Mouse (Mus musculus) spleen, postnatal 4 days (tissue): ENCODE data around the gene Rimbp3.
"Not testable (repeated sequence)": the region's sequence is repeated elsewhere in the genome, so short reads cannot be mapped to it uniquely, and the experiment has no call there.

ENCODE experiments used
- DNase-seq, 2 experiments: peaks; one replicate each; pipeline ENCODE4 v3.0.0; 2022; ENCODE audit warnings: low spot score in 2 of 2

Rimbp3 gene

DNA sequence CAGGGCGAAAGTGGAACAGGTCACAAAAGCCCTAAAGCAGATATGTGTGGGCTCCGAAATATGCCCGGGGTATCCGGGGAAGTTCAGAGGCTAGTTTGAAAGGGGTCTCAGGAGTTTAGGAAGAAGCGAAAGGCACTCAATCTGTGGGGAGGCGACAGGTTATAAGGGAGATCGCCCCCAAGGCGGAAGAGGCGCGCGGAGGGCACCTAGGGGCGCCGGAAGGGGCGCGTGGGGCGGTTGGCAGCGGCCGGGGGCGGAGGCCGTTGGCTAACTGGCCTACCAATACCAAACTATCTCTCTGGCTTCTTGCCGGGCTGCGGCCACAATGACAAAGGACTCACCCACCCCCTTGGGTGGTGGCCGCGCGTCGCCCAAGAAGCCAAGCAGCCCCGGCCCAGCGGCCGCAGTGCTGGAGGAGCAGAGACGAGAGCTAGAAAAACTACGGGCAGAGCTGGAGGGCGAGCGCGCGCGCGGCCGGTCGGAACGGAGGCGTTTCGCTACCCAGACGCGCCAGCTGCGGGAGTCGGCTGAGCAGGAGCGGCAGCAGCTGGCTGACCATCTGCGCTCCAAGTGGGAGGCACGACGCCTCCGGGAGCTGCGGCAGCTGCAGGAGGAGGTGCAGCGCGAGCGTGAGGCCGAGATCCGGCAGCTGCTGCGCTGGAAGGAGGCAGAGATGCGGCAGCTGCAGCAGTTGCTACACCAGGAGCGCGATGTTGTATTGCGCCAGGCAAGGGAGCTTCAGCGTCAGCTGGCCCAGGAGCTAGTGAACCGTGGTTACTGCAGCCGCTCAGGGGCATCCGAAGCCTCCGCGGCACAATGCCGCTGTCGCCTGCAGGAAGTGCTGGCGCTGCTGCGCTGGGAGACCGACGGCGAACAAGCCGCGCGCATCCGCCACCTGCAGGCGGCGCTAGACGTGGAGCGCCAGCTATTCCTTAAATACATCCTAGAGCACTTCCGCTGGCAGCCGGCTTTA, at the start of gene Rimbp3:
Gene Rimbp3 (plus strand): TSS at position 215 of the 973 bp plus-strand sequence.
- DNase-seq: peak; percentile 77 to 92

DNA sequence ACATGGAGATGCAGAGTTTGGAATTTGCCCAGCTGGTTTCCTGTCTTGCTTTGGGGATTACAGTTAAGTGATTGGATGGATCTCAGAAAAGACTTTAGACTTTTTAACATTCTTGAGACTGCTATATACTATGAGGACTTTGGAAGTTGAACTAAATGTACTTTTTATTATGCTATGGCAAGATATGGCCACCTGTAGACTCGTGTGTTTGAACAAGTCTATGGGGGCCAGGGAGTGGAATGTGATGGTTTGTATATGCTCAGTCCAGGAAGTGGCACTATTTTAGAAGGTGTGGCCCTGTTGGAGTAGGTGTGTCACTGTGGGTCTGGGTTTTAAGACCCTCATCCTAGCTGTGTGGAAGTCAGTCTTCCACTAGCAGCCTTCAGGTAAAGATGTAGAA, 42.9 kb upstream of the Rimbp3 start:
- not testable (repeated sequence) for DNase-seq

DNA sequence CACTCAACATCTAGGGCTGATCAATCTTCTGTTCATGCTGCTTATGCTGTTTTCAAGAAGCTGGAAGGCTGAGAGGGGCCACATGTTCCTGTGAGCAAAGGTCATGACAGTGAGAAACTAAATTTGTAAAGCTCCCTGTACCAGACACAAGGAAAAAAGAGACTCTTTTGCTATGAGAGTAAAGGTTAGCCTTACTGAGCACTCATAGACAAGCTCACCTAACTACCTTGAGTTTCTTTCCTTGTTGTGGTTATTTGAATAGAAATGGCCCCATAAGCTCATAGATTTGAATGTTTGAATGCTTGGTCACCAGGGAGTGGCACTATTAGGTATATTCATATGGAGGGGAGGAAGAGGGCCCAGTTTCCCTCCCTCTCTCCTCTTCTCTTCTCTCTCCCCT, 41.2 kb upstream of the Rimbp3 start:
- DNase-seq: no peak

DNA sequence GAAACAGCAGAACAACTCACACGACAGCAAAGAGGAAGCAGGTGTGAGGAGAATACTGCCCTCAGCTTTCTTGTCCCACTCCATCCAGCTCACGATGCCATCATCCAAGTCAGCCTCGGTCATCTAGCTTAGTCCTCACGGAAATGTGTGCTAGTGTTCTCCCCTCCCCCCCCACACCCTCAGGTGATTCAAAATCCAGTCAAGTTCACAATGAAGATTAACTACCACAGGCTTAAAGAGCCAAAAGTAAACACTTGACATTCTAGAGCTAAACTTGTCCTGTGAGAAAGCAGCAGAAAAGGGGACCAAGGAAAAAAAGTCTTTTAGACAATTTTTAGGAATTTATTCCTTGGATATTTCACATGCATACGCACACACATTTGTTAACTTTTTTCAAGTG, 40.4 kb upstream of the Rimbp3 start:
- DNase-seq: no peak

DNA sequence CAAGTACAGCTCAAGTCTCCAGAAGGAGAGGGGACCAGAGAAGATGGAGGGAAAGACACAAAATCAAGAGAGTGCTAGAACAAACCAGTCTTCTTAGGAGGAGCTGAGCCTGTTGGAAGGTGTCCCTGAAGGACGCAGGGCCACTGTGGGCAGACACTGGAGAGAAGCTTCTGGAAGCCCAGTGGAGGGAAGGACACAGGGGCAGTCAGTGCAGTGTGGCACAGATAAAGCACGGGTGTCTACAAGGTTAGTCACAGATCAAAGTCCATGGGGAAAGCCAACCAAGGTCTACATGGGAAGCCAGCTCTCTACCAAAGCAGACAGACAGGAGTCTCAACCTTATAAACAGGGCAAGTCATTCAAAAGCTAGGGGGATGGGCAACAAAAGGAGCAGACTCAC, 32.6 kb upstream of the Rimbp3 start:
- no peak for DNase-seq

DNA sequence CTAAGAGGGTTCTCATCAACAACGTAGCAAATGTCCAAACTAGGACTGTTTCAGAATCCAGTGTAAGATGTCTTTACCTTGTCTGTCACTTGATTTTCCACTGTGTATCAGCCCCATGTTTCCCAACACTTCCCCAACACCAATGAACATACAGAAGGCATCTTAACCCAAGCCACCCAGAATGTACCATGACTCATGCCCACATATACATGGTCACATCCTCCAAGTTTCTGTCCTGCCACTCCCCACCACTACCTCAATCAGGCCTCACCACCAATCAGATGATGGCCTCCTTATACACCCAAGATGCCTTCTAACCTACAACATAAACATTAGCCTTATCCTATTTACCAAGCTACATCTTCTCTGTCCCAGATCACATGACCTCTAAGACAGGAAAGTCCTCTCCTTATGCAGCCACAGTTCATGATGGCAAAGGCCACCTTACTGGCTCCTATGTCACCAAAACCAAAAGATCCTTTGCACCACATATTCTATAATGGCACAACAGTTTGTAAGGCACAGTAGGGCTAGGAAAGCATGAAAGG, 30.7 kb upstream of the Rimbp3 start:
- DNase-seq: no peak

DNA sequence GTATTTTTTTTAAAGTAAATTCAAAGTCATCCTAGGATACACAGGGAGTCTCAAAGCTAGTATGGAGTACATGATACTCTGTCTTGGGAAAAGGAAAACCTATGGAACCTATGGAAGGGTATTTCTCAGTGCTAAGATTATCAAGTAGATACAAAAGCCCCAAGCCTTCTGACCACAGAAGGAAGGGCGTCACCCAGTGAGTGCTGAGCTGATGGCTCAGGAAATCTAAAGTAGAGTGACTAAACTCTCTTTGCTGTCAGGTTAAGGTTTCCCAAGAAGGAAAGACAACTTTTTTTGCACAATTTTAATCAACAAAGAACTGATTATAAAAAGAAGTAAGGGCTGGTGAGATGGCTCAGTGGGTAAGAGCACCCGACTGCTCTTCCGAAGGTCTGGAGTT, 28.7 kb upstream of the Rimbp3 start:
- no peak for DNase-seq

DNA sequence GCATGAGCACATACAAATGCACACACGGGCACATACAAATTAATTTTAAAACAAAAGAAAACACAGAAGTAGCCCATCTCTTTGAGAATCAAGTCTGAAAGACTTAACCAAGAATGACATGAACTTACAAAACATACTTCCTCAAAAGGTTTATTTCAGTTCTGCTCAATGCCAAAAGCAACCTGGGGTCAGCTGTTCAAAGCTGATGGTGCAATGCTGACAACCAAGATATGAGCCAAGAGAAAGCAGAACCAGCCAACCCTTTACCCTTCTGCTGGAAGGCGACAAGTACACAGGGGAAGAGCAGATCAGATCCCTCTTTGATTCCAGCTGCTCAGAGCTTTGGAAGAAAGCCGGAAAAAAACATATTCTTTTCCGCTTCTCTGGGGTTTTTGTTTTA, 27.0 kb upstream of the Rimbp3 start:
- peak in 1 of 2 experiments; percentile 38 for DNase-seq

DNA sequence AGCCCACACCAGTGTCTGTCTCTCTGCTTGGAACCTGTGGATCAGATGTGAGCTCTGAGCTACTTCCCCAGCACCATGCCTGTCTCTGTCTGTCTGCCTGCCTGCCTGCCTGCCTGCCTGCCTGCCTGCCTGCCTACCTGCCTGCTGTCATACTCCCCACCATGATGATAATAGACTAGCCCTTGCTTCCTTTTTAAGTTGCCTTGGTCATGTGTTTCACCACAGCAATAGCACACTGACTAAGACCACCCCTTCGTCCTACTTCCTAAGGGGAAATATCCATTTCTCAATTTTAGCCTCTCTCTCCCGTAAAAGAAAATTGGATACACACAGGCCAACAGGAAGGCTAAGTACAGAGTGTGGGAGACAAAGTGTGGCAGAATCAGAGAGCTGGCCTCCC, 26.3 kb upstream of the Rimbp3 start:
- no peak for DNase-seq

DNA sequence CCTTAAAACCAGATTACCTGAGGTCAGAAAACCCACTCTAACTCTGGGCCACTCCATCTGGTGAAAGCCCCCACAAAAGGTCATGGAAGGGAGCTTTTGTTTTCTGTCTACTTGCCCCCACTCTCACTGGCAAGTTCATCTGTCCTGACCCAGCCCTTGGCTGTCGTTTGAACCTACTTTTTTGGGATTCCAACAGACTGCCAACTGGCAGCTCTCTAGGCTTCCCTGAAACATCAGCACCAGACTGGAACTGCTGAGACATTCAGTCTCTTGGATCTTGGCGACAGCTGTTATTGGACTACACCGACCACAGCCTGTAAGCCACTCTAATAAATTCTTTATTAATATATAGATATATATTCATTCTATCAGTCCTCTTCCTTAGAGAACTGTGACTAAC, 25.4 kb upstream of the Rimbp3 start:
- DNase-seq: no peak

DNA sequence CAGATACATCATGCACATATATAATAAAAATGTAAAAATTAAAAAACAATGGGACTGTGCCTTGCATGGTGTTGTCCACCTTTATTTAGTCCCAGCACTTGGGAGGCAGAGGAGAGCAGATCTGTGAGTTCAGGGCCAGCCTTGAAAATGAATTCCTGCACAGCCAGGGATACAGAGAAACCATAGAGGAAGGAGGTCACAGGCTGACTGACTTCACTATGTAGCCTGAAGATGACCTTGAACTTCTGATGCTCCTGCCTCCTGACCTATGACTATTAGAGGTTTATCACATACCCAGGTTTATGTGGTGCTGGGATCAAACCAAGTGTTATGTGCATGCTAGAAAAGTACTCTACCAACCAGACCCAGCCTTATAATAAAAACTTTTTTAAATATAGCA, 22.9 kb upstream of the Rimbp3 start:
- DNase-seq: no peak

DNA sequence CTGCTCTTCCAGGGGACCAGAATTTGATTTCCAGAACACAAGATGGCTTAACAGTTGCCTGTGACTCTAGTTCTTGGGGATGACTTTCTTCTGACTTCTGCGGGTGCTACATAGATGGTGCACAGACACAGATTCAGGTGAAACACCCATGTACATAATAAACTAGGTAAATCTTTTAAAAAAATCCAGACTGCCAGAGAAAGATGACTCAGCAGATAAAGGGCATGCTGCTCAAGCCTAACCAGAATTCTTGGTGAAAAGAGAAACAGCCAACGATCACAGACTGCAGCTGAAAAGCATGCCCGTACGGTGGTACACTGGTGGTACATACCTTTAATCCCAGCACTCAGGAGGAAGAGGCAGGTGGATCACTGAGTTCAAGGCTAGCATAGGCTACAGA, 14.6 kb upstream of the Rimbp3 start:
- no peak for DNase-seq

DNA sequence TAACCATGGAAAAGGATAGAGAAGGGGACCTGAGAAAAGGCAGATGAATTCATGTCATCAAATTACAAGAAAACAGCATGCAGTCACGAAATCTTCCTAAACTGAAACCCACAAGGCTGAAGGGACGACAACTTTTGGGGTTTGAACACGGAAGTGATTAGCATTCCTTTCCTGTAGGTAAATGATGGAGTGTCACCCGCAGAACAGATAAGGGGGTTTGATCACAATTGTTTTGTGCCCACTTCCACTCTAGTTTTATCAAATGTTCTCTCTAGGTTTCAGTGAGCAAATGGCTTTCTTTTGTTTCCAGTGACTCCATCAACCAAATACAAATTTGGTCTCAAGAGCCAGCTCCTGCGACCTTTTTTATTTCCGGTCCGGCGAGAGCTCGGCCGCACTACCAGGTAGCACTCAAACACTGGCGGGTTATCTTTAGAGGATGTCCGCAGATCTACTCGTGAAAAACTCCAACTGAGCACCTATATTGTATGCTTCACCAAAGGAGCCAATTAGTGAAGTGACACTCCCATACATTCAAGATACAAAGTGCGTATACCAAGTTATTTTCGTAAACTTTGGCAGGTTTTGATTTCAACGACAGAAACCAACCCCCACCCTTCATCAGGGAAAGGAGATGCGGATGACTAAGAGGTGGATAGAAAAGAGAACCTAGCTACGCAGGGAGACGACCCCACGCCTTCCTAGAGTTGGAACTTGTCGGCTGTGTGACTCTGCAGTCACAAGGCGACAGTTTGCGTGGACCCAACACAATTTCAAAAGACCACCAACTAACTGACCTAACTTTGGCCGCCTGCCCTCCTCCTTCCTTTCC, 8.1 kb upstream of the Rimbp3 start:
- no peak for DNase-seq

DNA sequence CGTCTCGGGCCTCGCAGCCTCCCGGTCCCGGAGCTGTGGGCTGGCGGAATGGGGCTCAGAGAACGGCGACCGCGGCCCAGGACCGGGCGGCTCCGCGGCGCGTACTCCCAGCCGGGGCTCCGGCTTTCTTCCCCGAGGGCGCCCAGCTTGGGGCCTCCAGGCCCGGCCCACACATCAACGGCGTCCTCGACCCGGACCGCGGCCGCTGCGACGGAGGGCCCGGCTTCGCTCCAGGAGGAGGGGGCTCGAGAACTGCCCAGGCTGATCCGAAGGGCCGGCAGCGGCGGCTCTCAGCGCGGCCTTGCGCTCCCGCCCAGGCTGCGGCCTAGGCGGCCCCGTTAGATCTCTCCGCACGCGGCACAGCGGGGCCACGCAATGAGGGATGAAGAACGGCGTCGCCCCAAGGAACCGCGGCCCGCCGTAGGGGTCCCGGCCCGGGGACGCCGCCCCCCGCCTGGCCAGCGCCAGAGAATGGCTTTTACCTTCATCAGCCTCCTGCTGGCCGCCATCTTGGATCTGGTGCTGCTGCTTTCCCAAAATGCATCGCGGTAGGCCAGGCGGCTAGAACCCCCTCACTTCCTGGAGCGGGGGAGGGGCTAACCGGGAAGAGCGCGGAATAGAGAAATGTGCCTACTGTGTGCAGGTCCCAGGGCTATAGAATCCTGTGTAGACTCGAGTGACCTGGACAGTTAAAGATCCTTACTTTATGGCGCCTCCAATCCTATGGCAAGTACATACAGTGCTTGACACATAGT, 7.3 kb upstream of the Rimbp3 start:
- peak; percentile 83 to 89 for DNase-seq

DNA sequence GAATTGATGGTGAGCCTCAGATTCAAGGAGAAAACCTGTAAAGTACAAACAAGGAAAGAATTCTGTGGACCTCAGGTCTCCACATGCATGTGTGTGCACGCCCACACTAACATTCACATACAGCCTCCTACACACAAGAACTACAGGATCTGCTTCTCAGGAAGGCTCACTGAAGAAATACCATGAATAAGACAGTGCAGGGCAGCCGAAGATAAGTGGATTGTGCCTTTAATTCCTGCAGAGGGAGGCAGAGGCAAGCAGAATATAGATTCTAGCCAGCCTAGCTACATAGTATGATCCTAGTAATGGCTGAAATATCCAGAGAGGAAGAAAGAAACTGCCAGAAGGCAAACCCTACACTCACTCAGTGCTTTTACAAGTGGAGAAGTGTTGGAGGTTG, 6.4 kb upstream of the Rimbp3 start:
- DNase-seq: no peak

DNA sequence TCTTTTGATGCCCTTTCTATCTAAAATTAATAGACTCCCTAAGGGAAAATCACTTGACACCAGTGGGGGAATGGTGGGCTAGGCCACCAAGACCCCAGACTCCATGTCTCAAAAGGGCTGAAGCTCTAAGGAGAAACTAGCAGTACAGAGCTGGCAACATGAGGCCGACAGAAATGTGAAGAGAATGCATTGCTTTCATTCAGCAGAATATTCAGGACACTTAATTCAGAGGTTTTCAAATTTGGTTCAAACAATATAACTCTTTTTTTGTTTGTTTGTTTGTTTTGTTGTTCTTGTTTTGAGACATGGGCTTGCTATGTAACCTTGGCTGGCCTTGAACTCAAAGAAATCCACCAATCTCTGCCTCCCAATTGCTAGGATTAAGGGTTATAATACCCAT, 5.9 kb upstream of the Rimbp3 start, which contains the start of gene Ube2l3:
Gene Ube2l3 (minus strand): TSS at position 101 of the 400 bp plus-strand sequence.
- no peak for DNase-seq

DNA sequence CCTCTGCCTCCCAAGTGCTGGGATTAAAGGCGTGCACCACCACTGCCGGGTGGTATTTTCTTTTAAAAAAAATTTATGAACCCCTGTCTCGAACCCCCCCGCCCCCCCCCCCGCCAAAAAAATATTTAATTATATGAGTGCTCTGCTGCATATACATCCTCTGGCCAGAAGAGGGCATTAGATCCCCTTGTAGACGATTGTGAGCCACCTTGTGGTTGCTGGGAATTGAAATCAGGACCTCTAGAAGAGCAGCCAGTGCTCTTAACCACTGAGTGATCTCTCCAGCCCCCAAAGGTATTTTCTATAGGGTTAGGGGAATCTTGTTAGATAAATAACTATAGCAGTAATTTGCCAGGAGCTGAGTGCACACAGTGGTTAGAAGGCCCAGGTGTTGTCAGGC, 3.4 kb upstream of the Rimbp3 start:
- peak in 1 of 2 experiments; percentile 38 for DNase-seq

DNA sequence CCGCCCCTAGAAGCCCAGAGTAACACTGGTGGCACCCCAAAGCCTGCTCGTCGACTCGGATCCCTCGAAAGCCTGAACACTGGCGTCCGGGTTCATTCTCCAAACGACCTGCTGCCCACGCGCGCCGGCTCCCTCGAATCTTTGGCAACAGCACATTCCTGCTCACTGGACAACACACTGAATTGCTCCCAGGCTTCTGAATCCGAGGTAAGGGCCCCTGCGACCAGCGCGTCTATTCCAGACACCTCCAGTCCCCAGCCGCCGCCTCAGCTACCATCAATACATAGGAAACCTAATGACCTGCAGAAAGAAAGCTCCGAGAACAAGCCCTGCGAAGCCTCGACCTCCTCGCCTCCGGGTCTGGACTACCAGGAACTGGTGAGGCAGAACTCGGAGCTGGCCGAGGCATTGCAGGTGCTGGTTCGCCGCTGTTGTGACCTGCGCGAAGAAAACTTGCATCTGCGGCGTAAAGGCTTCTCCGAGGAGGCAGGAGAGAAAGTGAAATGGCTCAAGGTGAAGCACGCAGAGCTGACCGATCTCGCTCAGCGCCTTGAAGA, 1.1 kb downstream of the Rimbp3 start:
- DNase-seq: peak in 1 of 2 experiments; percentile 28

DNA sequence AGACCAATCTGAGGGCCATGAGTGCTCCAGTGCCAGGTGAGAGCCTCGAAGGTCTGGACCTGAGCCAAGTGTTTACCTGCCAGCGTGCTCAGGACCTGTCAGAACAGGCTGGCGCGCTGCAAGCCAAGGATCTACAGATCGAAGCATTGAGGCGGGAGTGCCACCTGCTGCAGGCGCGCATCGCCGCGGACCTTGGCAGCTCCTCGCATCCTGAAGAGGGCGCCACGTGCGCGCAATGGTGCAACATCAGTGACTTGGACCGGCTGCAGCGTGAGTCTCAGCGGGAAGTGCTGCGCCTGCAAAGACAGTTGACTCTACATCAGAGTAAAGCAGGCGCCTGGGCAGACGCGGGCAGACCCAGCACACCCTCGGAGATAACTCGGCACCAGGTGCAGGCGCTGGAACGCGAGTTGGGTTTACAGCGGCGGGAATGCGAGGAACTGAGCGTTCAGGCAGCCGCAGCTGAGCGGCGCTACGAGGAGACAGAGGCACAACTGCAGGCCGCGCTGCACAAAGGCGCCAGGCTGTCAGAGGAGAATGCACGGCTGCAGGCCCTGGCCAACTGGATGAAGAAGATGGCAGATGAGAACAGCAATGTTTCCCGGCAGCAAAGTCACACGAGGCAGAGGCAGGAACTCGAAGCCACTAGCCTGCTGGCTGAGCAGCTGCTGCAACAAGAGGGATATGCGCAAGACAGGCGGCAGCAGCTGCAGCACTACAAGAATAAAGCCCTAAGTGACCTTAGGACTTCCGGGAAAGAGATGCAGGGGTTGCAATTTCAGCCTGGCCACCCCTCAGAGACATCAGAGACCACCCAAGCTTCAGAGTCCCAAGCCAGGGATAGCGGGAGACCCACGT, 1.8 kb downstream of the Rimbp3 start:
- peak; percentile 88 to 95 for DNase-seq

DNA sequence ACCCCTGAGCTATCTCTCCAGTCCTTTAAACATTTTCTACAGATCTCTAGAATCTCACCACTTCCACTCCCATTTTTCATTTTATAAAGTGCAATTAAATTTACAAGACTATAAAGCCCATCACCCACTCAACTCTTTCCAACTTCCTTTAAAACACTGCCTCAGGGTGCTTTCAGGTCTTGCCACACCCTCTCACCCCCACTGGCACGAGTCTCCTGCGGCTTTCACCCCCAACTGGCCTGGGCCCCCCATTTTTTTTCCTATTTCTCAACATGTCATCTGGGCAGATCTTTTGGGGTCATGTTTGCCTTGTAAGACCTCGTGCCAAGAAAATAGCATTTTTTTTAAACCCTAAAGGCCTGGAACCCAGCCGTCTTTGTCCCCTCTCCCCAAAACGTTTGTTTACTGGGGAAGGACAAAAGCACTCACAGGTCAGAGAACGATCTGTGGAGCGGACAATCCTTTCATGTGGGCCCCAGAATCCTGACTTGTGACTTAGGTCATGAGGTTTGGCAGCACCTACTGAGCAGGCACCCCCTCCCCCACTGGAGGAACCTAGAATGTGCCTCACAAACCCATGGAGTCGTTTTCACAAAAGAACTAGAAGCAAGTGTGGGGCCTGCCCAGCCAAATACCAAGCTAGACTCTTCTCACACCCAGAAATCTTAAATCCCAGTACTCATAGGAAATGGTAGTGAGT, 8.7 kb downstream of the Rimbp3 start:
- no peak for DNase-seq
